Mouse (Mus musculus) bone marrow, adult 2 months (tissue): Measurements from ENCODE around the gene Ociad1.

Experiments used
- CTCF ChIP-seq: fragments of 200-500 bp; IDR thresholded peaks from 2 replicates; pipeline ENCODE4 v1.5.1; 2011; ENCODE audit warnings: low read length, control low read depth; ENCODE audit not compliant: control insufficient read depth, insufficient read depth
- POLR2A ChIP-seq: fragments of 200-500 bp; IDR thresholded peaks from 2 replicates; pipeline ENCODE4 v1.6.1; 2011; ENCODE audit warnings: low read depth, mild to moderate bottlenecking, control low read depth, low read length, borderline replicate concordance; ENCODE audit not compliant: control insufficient read depth

GRCm38 (mm10) chr5:73279190-73279589 is 13.4 kb upstream of the Ociad1 start:
- no peak for TF ChIP-seq CTCF
- no peak for TF ChIP-seq POLR2A
